Mouse (Mus musculus) ES-Bruce4 (cell line): ENCODE results near the gene Rrp12.

Source experiments
- CTCF ChIP-seq: IDR thresholded peaks from one replicate; pipeline ENCODE4 v1.8.1; 2011; ENCODE audit warnings: low read depth, low read length
- EP300 ChIP-seq: IDR thresholded peaks from 2 replicates; pipeline ENCODE4 v1.6.1; 2011; ENCODE audit warnings: low read depth, low read length; ENCODE audit not compliant: insufficient read depth
- POLR2A ChIP-seq: IDR thresholded peaks from one replicate; pipeline ENCODE4 v1.8.1; 2011; ENCODE audit warnings: low read length; ENCODE audit not compliant: insufficient read depth

- TF ChIP-seq CTCF: no peak
- no peak for TF ChIP-seq POLR2A
- no peak for TF ChIP-seq EP300
These were observed 4.6 kb upstream of the Rrp12 start for GRCm38 (mm10) chr19:41900495-41901090.
